Mouse (Mus musculus) midbrain, postnatal 0 days (tissue): ENCODE measurements around the gene Mthfr. TPM values are rescaled to one million over a fixed set of nuclear protein-coding genes. Genes with fewer than 3 reads are reported as not detected.

Source experiments
- ATAC-seq: fragments of 200-750 bp; cut with Nextera tagmentation; 2 replicates; pipeline ENCODE4 v1.8.0; 2017; ENCODE audit warnings: moderate number of reproducible peaks, mild to moderate bottlenecking, moderate TSS enrichment, moderate library complexity; ENCODE audit not compliant: low FRiP score
- DNase-seq: peaks from one replicate; pipeline ENCODE4 v3.0.0-alpha.2; 2015; ENCODE audit warnings: low spot score
- H3K27ac ChIP-seq: fragments of 300-500 bp; sonication (generic); 2 replicates; pipeline ENCODE4 v1.5.1; 2014; ENCODE audit warnings: low read depth, mild to moderate bottlenecking, low read length, mixed read lengths
- H3K27me3 ChIP-seq: fragments of 300-500 bp; sonication (generic); 2 replicates; pipeline ENCODE4 v1.6.1; 2014; ENCODE audit warnings: low read length, control low read depth, mixed read lengths; ENCODE audit not compliant: insufficient read depth
- H3K36me3 ChIP-seq: fragments of 300-500 bp; sonication (generic); 2 replicates; pipeline ENCODE4 v1.6.1; 2014; ENCODE audit warnings: low read length, control low read depth, mixed read lengths; ENCODE audit not compliant: insufficient read depth
- H3K4me1 ChIP-seq: fragments of 300-500 bp; sonication (generic); 2 replicates; pipeline ENCODE4 v1.6.1; 2014; ENCODE audit warnings: mild to moderate bottlenecking, control low read depth, antibody characterized with exemption, low read length, mixed read lengths; ENCODE audit not compliant: insufficient read depth
- H3K4me2 ChIP-seq: fragments of 300-500 bp; sonication (generic); 2 replicates; pipeline ENCODE4 v1.6.1; 2014; ENCODE audit warnings: low read depth, mild to moderate bottlenecking, low read length, mixed read lengths; ENCODE audit not compliant: poor library complexity, severe bottlenecking
- H3K4me3 ChIP-seq: fragments of 300-500 bp; sonication (generic); 2 replicates; pipeline ENCODE4 v1.5.1; 2014; ENCODE audit warnings: low read depth, mild to moderate bottlenecking, low read length, moderate library complexity
- H3K9ac ChIP-seq: fragments of 300-500 bp; sonication (generic); replicated peaks from 2 replicates; pipeline ENCODE4 v1.6.1; 2014; ENCODE audit warnings: mild to moderate bottlenecking, low read length, moderate library complexity, mixed read lengths; ENCODE audit not compliant: poor library complexity, severe bottlenecking
- H3K9me3 ChIP-seq: fragments of 300-500 bp; sonication (generic); 2 replicates; pipeline ENCODE4 v1.6.1; 2016; ENCODE audit warnings: low read length, control low read depth
- CTCF ChIP-seq: IDR thresholded peaks from 2 replicates; pipeline ENCODE4 v1.5.1; 2016; ENCODE audit warnings: antibody characterized with exemption, mild to moderate bottlenecking
- WGBS: fragments of 180-500 bp; shearing (Covaris S2); extraction: QIAGEN DNeasy Blood & Tissue Kit; methylation state at CpG from one replicate; pipeline ENCODE4 v1.1.7; 2014; 5-methylcytosine and 5-hydroxymethylcytosine counted together
- polyA plus RNA-seq: library from polyadenylated mRNA; unstranded; fragments of >200 nt; fragmentation: Nextera tagmentation; extraction: Ambion mirVana; gene quantifications from 2 replicates; pipeline ENCODE4 v1.2.1, GENCODE M21; 2015
- total RNA-seq: library from RNA; depleted of rRNA; stranded (reverse); fragments of >200 nt; gene quantifications from 2 replicates; pipeline ENCODE4 v1.2.3, GENCODE M21; 2014

Mthfr gene
- total and polyA plus RNA-seq, 2 experiments from 2014 or later: 10.1 to 51.1 TPM

DNA sequence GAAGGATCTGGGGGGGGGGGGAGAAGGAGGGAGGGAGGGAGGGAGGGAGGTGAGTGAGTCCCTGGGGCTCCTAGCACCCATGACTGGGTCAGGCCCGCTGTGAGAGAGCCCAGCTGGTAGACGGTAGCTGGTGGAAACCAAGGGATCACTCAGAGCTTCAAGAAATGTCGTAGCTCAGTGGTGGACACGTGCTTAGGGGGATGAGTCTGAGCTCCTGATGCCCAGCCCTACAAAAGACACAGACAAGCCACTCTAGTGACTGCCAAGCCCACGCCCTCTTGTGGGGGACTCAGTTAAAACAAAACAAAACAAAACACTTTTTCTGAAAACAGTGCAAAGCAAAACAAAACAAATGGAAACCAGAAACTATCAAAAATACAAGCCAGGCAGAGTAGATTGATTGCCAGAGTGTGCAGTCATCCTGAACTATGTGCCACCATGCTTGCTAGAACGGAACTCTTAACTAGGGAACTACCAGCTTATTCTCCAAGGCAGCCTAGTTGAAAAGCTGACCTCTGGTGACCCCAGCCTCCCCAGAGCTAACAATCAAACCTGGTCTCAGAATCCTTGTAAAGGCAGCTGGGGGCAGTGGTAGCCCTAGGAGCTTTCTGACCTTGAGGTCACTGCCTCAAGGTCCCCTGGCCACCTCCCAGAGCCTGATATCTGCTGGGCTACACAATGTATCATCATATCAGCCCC lies 27.0 kb downstream of the Mthfr start:
- peak; percentile 33 for DNase-seq
- no peaks in the 10 kb centered on the region for H3K27me3 ChIP-seq
- no peak; the same call in 1 of the 2 replicates for TF ChIP-seq CTCF
- H3K4me1 ChIP-seq: no peaks in the 10 kb centered on the region
- no peak overlapping the region for H3K27ac ChIP-seq
- no peak overlapping the region for H3K9ac ChIP-seq
- ATAC-seq: no peak
- no peak overlapping the region for H3K4me3 ChIP-seq
- H3K36me3 ChIP-seq: no peaks in the 10 kb centered on the region
- H3K4me2 ChIP-seq: no peak overlapping the region
- no peaks in the 10 kb centered on the region for H3K9me3 ChIP-seq
- WGBS: 31% methylated on average over 6 of the region's 6 CpGs

DNA sequence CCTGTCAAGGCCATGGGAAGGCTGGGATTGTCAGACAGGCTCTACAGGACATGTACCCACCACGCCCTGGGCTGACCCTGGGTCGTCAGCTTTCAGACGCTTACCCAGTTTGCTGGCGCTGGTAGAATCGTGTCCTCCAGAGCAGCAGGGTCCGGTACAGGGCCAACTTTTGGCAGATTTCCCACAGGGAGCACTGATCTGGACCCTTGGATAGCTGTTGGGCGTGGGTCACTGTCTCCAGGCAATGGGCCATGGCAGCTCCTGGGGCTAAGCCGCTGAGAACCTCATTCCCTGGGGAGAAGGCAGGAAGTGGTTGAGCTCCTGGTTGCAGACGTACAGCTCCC lies 27.5 kb downstream of the Mthfr start:
- Histone ChIP-seq H3K4me2 (no peak overlapping the region), H3K9ac (no peak overlapping the region), H3K4me1 (no peaks in the 10 kb centered on the region), H3K27me3 (no peaks in the 10 kb centered on the region), H3K9me3 (no peaks in the 10 kb centered on the region), H3K27ac (no peak overlapping the region), H3K36me3 (no peaks in the 10 kb centered on the region), H3K4me3 (no peak overlapping the region)
- DNase-seq (no peak), ATAC-seq (no peak)
- no peak for TF ChIP-seq CTCF
- WGBS: 37% methylated on average over 9 of the region's 9 CpGs

DNA sequence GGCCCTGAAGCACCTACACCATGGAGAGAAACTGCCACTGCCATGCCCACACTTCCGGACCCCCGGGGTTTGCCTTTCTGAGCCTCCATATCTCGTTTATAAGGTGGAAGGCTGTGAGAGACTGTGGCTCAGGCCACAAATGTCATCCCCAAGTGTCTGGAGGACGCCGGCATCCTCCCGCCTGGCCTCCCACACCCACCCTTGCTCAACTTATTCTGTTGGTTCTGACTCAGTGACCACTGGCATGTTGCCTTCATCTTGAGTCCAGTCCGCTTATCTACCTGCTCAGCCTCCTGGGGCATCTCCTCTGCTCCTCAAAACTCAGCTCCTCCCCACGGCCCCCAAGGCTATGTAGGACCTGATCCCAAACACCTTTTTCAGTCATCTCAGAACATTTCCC lies 28.5 kb downstream of the Mthfr start:
- Histone ChIP-seq H3K27me3 (no peaks in the 10 kb centered on the region), H3K4me2 (no peak overlapping the region), H3K36me3 (no peaks in the 10 kb centered on the region), H3K4me1 (no peaks in the 10 kb centered on the region), H3K9me3 (no peaks in the 10 kb centered on the region), H3K27ac (no peak overlapping the region), H3K9ac (no peak overlapping the region), H3K4me3 (no peak overlapping the region)
- no peak for TF ChIP-seq CTCF
- DNase-seq (no peak), ATAC-seq (no peak)
- 86% methylated on average over 8 of the region's 8 CpGs for WGBS

DNA sequence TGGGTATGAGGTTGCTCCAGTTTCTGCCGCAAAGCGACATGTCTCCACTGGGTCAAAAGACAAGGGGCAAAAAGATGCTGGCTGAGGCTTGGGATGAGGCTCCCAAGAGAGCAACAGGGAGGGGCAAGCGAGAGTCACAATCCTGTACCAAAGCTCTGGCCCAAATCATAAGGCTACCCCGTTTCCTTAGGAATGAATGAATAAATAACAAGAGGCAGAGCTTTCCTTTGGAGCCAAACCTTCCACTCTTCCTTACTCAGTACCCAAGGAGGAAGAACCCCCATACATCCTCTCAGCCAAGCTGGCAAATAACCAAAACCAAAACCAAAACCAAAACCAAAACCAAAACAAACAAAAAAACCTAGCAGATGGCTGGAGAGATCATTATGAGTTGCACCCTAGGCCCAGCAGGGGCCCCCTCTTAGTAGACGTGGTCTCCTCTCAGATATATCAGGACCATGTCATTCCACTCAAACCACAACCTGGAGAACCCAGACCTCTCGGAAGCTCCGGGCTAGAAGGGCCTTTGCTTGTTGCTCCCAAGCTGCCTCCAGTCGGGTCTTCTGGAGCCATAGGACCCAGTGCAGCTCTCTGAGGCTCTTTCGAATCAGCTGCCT lies 30.8 kb downstream of the Mthfr start:
- H3K4me2 ChIP-seq: no peak overlapping the region
- H3K36me3 ChIP-seq: no peaks in the 10 kb centered on the region
- DNase-seq (no peak), ATAC-seq (no peak)
- H3K27me3 ChIP-seq: no peaks in the 10 kb centered on the region
- no peak overlapping the region for H3K27ac ChIP-seq
- H3K4me3 ChIP-seq: no peak overlapping the region
- H3K9ac ChIP-seq: no peak overlapping the region
- no peak for TF ChIP-seq CTCF
- H3K4me1 ChIP-seq: no peaks in the 10 kb centered on the region
- 83% methylated on average over 9 of the region's 9 CpGs for WGBS
- no peaks in the 10 kb centered on the region for H3K9me3 ChIP-seq

DNA sequence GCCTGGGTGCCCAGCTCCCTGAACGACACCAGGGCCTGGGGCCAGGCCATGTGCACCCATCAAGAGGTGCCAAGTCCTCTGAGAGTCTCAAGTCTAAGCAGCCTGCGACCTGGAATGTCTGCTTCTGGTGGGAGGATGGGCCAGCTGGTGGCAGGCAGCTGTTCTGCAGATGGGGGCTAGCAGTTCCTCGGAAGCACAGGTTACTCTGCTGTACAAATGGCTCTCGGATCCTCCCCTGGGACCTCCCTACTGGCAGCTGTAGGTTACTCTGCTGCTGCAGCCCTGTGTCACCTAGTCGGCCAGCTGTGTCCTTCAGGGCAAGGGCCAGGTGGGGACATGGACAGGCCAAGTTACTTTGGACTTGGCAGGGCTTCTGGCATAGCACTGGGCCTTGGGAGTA lies 32.6 kb downstream of the Mthfr start:
- Histone ChIP-seq H3K4me1 (no peaks in the 10 kb centered on the region), H3K4me3 (no peak overlapping the region), H3K27me3 (no peaks in the 10 kb centered on the region), H3K9ac (no peak overlapping the region), H3K36me3 (no peaks in the 10 kb centered on the region), H3K4me2 (no peak overlapping the region), H3K27ac (no peak overlapping the region), H3K9me3 (no peaks in the 10 kb centered on the region)
- WGBS: 66% methylated on average over 5 of the region's 5 CpGs
- DNase-seq (no peak), ATAC-seq (no peak)
- TF ChIP-seq CTCF: no peak

DNA sequence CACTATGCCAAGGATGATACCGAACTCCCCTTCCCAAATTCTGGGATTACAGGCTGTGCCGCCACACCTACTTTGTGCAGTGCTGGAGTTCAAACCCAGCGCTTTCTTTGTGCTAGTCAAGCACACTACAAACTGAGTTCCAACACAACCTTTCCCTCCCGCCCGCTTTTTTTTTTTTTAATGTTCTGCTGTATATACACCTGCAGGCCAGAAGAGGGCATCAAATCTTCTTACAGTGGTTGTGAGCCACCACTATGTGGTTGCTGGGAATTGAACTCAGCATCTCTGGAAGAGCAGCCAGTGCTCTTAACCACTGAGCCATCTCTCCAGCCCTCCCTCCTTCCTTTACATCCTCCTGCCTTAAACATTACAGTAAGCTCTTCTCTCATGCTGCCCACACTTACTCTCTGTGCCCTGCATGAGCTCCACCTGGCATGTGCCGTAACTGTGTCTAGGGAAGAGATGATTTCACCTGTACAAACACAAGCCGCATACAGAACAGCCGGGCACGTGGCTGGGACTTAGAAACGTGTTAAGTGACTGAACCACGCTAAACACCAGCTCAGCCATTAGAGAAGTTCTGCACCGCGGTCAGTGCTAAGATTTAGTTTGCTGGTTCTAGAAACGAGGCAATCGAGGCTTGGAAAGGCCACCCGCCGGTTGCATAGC lies 35.8 kb downstream of the Mthfr start:
- Histone ChIP-seq H3K27me3 (no peaks in the 10 kb centered on the region), H3K9me3 (no peaks in the 10 kb centered on the region), H3K4me1 (no peaks in the 10 kb centered on the region), H3K36me3 (no peaks in the 10 kb centered on the region), H3K4me3 (peak overlapping the region; percentile 23; the same call in 1 of the 2 replicates), H3K27ac (no peak overlapping the region), H3K9ac (no peak overlapping the region), H3K4me2 (peak overlapping the region; percentile 46)
- peak; percentile 68 for TF ChIP-seq CTCF
- DNase-seq (peak; percentile 28), ATAC-seq (no peak)
- WGBS: 45% methylated on average over 17 of the region's 17 CpGs
